Mouse (Mus musculus): ENCODE measurements around the gene Tcf7.

The Tcf7 gene

DNA sequence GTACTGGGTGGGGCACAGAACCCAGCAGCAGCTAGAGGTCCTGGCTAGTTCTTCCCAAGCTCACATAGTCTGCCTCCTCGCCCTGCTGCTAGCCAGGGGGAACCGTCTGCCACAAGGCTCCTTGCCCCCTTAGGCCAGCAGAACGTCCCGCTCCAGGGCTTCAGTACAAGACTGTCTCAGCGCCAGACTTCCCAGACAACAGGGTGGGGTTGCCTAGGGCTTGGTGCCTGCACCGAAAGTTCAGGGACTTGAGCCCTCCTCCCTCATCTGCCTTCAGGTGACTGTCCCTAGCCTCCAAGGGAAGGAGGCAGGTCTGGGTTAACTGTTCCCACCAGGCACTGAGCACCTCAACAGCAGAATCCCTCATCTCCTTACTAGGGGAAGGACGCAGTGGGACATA lies 17.9 kb downstream of the Tcf7 start:
- Histone ChIP-seq H3K27me3 (ENCODE audit: control insufficient read depth, insufficient read depth, low read length, poor library complexity, severe bottlenecking) (no peaks in the 10 kb centered on the region), H3K36me3 (ENCODE audit: control insufficient read depth, insufficient read depth, low read length, poor library complexity, severe bottlenecking) (no peaks in the 10 kb centered on the region)
- no peak for DNase-seq (ENCODE audit: low read depth, low spot score)

- H3K27me3 ChIP-seq (ENCODE audit: control insufficient read depth, insufficient read depth, low read length, poor library complexity, severe bottlenecking) = no peaks in the 10 kb centered on the region
- DNase-seq (ENCODE audit: low read depth, low spot score) = no peak
- H3K36me3 ChIP-seq (ENCODE audit: control insufficient read depth, insufficient read depth, low read length, poor library complexity, severe bottlenecking) = no peaks in the 10 kb centered on the region
Measured at GRCm38 (mm10) chr11:52262338-52262737, 20.5 kb downstream of the Tcf7 start.

DNA sequence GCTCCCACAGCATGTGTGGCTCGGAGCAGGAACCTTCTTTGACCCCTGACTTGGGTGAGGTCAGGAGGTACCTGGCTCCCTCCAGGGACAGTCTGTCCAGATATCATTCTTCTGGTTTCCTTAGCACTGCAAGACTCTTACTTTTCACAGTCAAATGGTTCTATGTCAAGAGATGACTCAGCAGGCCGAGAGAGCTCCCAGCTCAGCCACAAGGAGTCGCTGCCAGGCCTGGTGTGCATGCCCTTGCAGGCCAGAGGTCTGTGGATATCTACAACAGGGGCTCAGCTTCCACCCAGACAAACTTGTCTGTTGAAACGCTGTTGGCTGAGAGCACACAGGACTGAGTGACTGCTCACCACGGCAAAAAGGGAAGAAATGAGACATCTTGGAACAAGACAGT lies 20.9 kb downstream of the Tcf7 start:
- DNase-seq (ENCODE audit: low read depth, low spot score) = peak; percentile 54
- Histone ChIP-seq H3K36me3 (ENCODE audit: control insufficient read depth, insufficient read depth, low read length, poor library complexity, severe bottlenecking) (no peaks in the 10 kb centered on the region), H3K27me3 (ENCODE audit: control insufficient read depth, insufficient read depth, low read length, poor library complexity, severe bottlenecking) (no peaks in the 10 kb centered on the region)

DNA sequence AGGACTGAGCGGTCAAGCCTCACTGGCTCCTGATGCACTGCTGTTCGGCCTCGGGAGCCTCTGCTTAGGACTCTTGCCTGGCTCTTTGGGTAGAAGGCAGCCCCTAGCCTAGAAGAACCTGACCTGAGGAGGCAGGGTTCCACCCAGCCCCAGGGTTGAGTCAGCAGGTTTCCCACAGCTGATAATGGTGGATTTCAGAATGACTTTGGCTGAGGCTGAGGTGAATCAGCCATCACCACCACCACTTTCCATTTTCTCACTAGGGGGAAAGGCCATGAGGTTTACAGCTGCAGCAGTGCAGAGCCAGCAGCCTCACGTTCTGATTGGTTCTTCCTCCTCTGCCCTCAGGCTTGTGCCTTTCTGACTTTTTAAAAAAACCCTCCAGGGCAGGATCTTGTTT lies 21.9 kb downstream of the Tcf7 start:
- Histone ChIP-seq H3K27me3 (ENCODE audit: control insufficient read depth, insufficient read depth, low read length, poor library complexity, severe bottlenecking) (no peaks in the 10 kb centered on the region), H3K36me3 (ENCODE audit: control insufficient read depth, insufficient read depth, low read length, poor library complexity, severe bottlenecking) (no peaks in the 10 kb centered on the region)
- no peak for DNase-seq (ENCODE audit: low read depth, low spot score)

DNA sequence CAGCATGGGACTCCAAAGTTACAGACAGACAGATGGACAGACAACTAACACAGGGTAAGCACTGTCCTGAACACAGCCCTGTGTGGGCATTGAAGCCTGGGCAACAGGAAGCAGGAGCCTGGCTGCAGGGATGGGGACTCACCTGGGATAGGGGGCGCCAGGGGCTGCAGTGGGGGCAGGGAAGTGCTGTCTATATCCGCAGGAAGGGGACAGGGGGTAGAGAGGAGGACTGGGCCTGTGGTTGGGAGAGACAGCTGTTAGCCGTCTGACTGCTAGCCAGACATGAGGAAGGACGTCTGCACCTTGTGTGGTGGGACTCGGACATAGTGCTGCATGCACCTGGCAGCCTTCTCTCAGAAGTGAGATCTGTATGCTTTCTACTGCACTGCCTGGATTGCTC lies 24.1 kb downstream of the Tcf7 start:
- no peaks in the 10 kb centered on the region for H3K36me3 ChIP-seq (ENCODE audit: control insufficient read depth, insufficient read depth, low read length, poor library complexity, severe bottlenecking)
- DNase-seq (ENCODE audit: low read depth, low spot score) = no peak
- H3K27me3 ChIP-seq (ENCODE audit: control insufficient read depth, insufficient read depth, low read length, poor library complexity, severe bottlenecking) = no peaks in the 10 kb centered on the region

DNA sequence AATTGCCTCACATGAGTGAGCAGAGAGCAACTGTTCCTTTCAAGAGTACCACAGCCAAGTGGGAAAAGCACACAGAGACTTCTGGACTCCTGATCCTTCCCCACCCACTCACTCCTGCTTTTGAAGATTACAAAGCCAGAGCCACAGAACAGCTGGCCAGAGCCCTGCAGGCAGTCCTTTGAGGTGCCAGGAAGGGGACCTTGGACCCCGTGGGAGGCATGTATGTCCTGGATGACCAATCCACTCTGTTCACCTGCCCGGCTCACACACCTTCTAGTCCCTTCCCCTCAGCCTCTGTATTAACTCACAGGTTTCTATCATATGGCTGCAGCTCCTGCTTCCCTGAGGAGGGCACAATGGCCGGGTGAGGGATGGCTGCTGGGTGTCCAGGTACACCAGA lies 25.4 kb downstream of the Tcf7 start:
- no peak for DNase-seq (ENCODE audit: low read depth, low spot score)
- no peaks in the 10 kb centered on the region for H3K27me3 ChIP-seq (ENCODE audit: control insufficient read depth, insufficient read depth, low read length, poor library complexity, severe bottlenecking)

GRCm38 (mm10) chr11:52255077-52255476 lies 27.7 kb downstream of the Tcf7 start:
- no peaks in the 10 kb centered on the region for H3K36me3 ChIP-seq (ENCODE audit: control insufficient read depth, insufficient read depth, low read length, poor library complexity, severe bottlenecking)

More for the DNA sequence above, 25.4 kb downstream of the Tcf7 start:
- H3K36me3 ChIP-seq (ENCODE audit: control insufficient read depth, insufficient read depth, low read length, poor library complexity, severe bottlenecking) = no peaks in the 10 kb centered on the region

GRCm38 (mm10) chr11:52253674-52254375 lies 29.0 kb downstream of the Tcf7 start:
- H3K36me3 ChIP-seq (ENCODE audit: control insufficient read depth, insufficient read depth, low read length, poor library complexity, severe bottlenecking) = no peaks in the 10 kb centered on the region
- no peaks in the 10 kb centered on the region for H3K27me3 ChIP-seq (ENCODE audit: control insufficient read depth, insufficient read depth, low read length, poor library complexity, severe bottlenecking)
- peak; percentile 68 for DNase-seq (ENCODE audit: low read depth, low spot score)

More at GRCm38 (mm10) chr11:52255077-52255476, 27.7 kb downstream of the Tcf7 start:
- no peaks in the 10 kb centered on the region for H3K27me3 ChIP-seq (ENCODE audit: control insufficient read depth, insufficient read depth, low read length, poor library complexity, severe bottlenecking)
- no peak for DNase-seq (ENCODE audit: low read depth, low spot score)

DNA sequence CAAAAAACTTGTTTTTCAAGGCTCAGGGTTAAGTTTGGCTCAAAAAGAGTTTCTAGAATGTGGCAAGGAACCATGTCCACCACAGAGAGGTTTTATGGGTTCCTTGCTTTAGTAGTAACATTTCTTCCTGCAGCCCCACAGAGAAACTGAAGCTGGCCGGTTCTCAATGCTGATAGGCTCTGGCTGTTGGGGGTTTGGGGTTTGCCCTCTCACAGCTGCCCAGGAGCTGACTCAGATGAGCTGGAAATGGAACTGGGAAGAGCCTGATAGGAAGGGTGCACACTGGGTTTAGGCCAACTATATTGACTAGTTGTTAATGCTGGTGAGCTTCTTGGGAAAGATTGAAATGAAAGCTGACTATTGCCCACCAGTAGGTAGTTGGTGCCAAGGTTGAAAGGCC lies 30.1 kb downstream of the Tcf7 start:
- no peak for DNase-seq (ENCODE audit: low read depth, low spot score)
- no peaks in the 10 kb centered on the region for H3K27me3 ChIP-seq (ENCODE audit: control insufficient read depth, insufficient read depth, low read length, poor library complexity, severe bottlenecking)

DNA sequence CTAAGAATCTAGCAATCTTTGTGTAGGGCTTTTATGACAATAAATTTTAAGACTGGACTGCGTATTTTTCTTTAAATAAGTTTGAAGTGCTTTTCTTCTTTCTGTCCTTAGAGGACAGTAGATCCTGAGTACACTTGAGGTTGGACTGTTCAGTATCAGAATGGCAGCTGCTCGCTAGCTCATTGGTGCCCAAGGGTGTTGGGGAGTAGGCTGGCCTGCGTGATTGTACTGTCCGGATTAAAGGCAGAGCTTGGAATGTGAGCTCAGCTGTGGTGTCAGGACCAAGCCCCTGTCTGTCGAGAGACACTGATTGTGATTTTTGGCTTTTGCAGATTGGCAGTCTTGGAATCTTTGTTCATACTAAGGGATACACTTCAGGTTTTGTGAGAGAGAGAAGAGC lies 31.0 kb downstream of the Tcf7 start:
- H3K36me3 ChIP-seq (ENCODE audit: control insufficient read depth, insufficient read depth, low read length, poor library complexity, severe bottlenecking) = peaks cover 3% of the 10 kb centered on the region
- H3K27me3 ChIP-seq (ENCODE audit: control insufficient read depth, insufficient read depth, low read length, poor library complexity, severe bottlenecking) = no peaks in the 10 kb centered on the region
- no peak for DNase-seq (ENCODE audit: low read depth, low spot score)

More for the DNA sequence above, 30.1 kb downstream of the Tcf7 start:
- H3K36me3 ChIP-seq (ENCODE audit: control insufficient read depth, insufficient read depth, low read length, poor library complexity, severe bottlenecking) = no peaks in the 10 kb centered on the region

DNA sequence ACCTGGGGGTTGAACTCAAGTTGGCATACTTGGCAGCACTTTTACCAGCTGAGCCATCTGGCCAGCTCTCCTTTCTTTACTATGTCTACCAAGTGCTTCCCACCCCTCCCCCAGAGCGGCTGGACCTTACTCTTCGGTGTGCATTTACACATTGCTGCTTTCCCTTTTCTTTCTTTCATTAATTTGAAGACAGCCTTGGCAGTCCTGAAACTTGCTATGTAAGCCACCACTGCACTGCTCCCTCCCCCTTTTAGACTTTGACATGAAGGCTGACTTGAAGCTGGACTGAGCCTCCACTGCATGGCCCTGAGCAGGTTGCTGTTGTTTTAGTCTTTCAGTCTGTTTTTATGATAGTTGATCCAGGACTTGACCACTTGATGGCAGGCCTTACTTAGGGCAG lies 33.4 kb downstream of the Tcf7 start:
- DNase-seq (ENCODE audit: low read depth, low spot score) = no peak
- H3K36me3 ChIP-seq (ENCODE audit: control insufficient read depth, insufficient read depth, low read length, poor library complexity, severe bottlenecking) = peaks cover 5% of the 10 kb centered on the region
- no peaks in the 10 kb centered on the region for H3K27me3 ChIP-seq (ENCODE audit: control insufficient read depth, insufficient read depth, low read length, poor library complexity, severe bottlenecking)

GRCm38 (mm10) chr11:52240898-52241542 lies 41.8 kb downstream of the Tcf7 start:
- DNase-seq (ENCODE audit: low read depth, low spot score) = no peak
- peaks cover 10% of the 10 kb centered on the region; the same call in 1 of the 2 replicates for H3K36me3 ChIP-seq (ENCODE audit: control insufficient read depth, insufficient read depth, low read length, poor library complexity, severe bottlenecking)
- H3K27me3 ChIP-seq (ENCODE audit: control insufficient read depth, insufficient read depth, low read length, poor library complexity, severe bottlenecking) = no peaks in the 10 kb centered on the region

- DNase-seq (ENCODE audit: low read depth, low spot score) = no peak
Measured at GRCm38 (mm10) chr11:52234509-52234908, 48.3 kb downstream of the Tcf7 start.

GRCm38 (mm10) chr11:52233906-52234305 lies 48.9 kb downstream of the Tcf7 start:
- no peaks in the 10 kb centered on the region for H3K27me3 ChIP-seq (ENCODE audit: control insufficient read depth, insufficient read depth, low read length, poor library complexity, severe bottlenecking)
- no peak for DNase-seq (ENCODE audit: low read depth, low spot score)
- peaks cover 4% of the 10 kb centered on the region; the same call in 1 of the 2 replicates for H3K36me3 ChIP-seq (ENCODE audit: control insufficient read depth, insufficient read depth, low read length, poor library complexity, severe bottlenecking)

More at GRCm38 (mm10) chr11:52234509-52234908, 48.3 kb downstream of the Tcf7 start:
- Histone ChIP-seq H3K36me3 (ENCODE audit: control insufficient read depth, insufficient read depth, low read length, poor library complexity, severe bottlenecking) (peaks cover 4% of the 10 kb centered on the region; the same call in 1 of the 2 replicates), H3K27me3 (ENCODE audit: control insufficient read depth, insufficient read depth, low read length, poor library complexity, severe bottlenecking) (no peaks in the 10 kb centered on the region)

- H3K27me3 ChIP-seq (ENCODE audit: control insufficient read depth, insufficient read depth, low read length, poor library complexity, severe bottlenecking) = no peaks in the 10 kb centered on the region
- DNase-seq (ENCODE audit: low read depth, low spot score) = no peak
- peaks cover 4% of the 10 kb centered on the region; the same call in 1 of the 2 replicates for H3K36me3 ChIP-seq (ENCODE audit: control insufficient read depth, insufficient read depth, low read length, poor library complexity, severe bottlenecking)
Measured at GRCm38 (mm10) chr11:52233043-52233653, 49.7 kb downstream of the Tcf7 start.
